Mouse (Mus musculus) hindbrain, embryonic 16.5 days (tissue): ENCODE measurements at regions not wholly inside any gene's neighbourhood (a gene's known extent, or its start where the extent isn't known, plus 50 kb on each side); places are given as distances from the start of the nearest gene placed in this dataset.

Experiments used
- ATAC-seq: fragments of 200-750 bp; cut with Nextera tagmentation; 2 replicates; pipeline ENCODE4 v1.8.0; 2017; ENCODE audit warnings: moderate TSS enrichment, moderate library complexity
- H3K27ac ChIP-seq: fragments of 300-500 bp; sonication (generic); 2 replicates; pipeline ENCODE4 v1.5.1; 2014; ENCODE audit warnings: low read depth, mild to moderate bottlenecking, control low read depth, low read length, moderate library complexity
- H3K27me3 ChIP-seq: fragments of 300-500 bp; sonication (generic); replicated peaks from 2 replicates; pipeline ENCODE4 v1.6.1; 2014; ENCODE audit warnings: low read length; ENCODE audit not compliant: control insufficient read depth, insufficient read depth
- H3K36me3 ChIP-seq: fragments of 300-500 bp; sonication (generic); 2 replicates; pipeline ENCODE4 v1.6.1; 2014; ENCODE audit warnings: mild to moderate bottlenecking, low read length, moderate library complexity, mixed read lengths; ENCODE audit not compliant: control insufficient read depth, insufficient read depth
- H3K4me1 ChIP-seq: fragments of 300-500 bp; sonication (generic); 2 replicates; pipeline ENCODE4 v1.6.1; 2014; ENCODE audit warnings: low read depth, low read length; ENCODE audit not compliant: control insufficient read depth, insufficient read depth
- H3K4me2 ChIP-seq: fragments of 300-500 bp; sonication (generic); 2 replicates; pipeline ENCODE4 v1.6.1; 2014; ENCODE audit warnings: mild to moderate bottlenecking, low read length, control low read depth, moderate library complexity
- H3K4me3 ChIP-seq: fragments of 300-500 bp; sonication (generic); 2 replicates; pipeline ENCODE4 v1.5.1; 2014; ENCODE audit warnings: mild to moderate bottlenecking, low read length, control low read depth, moderate library complexity
- H3K9ac ChIP-seq: fragments of 300-500 bp; sonication (generic); 2 replicates; pipeline ENCODE4 v1.6.1; 2014; ENCODE audit warnings: low read depth, mild to moderate bottlenecking, control low read depth, low read length, moderate library complexity
- H3K9me3 ChIP-seq: fragments of 300-500 bp; sonication (generic); 2 replicates; pipeline ENCODE4 v1.6.1; 2014; ENCODE audit warnings: mild to moderate bottlenecking, low read length, moderate library complexity; ENCODE audit not compliant: control insufficient read depth
- WGBS: fragments of 180-500 bp; shearing (Covaris S2); extraction: QIAGEN DNeasy Blood & Tissue Kit; methylation state at CpG from one replicate; pipeline ENCODE4 v1.1.7; 2014; 5-methylcytosine and 5-hydroxymethylcytosine counted together

DNA sequence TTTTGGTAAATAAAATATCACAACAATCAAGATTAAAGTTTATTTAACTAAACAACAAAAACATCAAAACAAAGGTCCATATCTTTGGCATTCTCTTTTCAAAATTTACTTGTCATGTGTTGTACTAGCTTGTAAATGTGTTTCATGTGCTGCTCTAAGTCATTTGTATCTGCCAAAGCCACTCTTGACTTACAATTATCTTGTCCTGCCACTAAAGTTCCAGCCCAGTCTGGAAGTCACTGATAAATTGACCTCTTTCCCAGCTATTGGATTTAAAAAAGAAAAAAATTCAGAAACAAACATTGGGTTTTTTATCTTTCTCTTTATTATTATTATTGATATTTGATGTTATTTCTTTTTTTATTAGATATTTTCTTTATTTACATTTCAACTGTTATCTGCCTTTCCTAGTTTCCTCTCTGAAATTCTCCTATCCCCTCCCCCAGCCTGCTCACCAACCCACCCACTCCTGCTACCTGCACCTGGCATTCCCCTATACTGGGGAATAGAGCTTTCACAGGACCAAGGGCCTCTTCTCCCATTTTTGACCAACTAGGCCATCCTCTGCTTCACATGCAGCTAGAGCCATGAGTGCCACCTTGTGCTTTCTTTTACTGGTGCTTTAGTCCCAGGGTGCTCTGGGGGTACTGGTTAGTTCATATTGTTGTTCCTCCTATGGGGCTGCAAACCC, 1704.9 kb upstream of the Nudt12 start:
- no peak overlapping the region for H3K9ac ChIP-seq
- H3K4me2 ChIP-seq, result no peak overlapping the region
- H3K9me3 ChIP-seq, result no peaks in the 10 kb centered on the region
- ATAC-seq, result no peak
- no peaks in the 10 kb centered on the region for H3K36me3 ChIP-seq
- no peaks in the 10 kb centered on the region for H3K27me3 ChIP-seq
- no peak overlapping the region for H3K27ac ChIP-seq
- no peaks in the 10 kb centered on the region for H3K4me1 ChIP-seq
- H3K4me3 ChIP-seq, result no peak overlapping the region

DNA sequence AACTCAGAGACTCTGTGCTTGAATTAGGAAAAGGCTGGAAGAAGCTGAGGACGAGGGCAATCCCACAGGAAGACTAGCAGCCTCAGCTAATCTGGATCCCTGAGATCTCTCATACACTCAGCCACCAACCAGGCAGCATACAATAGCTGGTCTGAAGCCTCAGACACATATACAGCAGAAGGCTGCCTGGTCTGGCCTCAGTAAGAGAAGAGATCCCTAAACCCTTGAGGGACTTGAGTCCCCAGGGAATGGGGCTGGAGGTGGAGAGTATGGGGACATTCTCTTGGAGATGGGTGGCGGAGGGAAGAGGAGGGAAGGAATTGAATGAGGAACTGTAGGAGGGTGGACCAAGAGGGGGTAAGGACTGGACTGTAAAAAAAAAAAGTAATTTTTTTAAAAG, 1704.3 kb upstream of the Nudt12 start:
- Histone ChIP-seq H3K4me2 (no peak overlapping the region), H3K27me3 (no peaks in the 10 kb centered on the region), H3K4me1 (no peaks in the 10 kb centered on the region), H3K36me3 (no peaks in the 10 kb centered on the region), H3K9me3 (no peaks in the 10 kb centered on the region), H3K4me3 (no peak overlapping the region), H3K27ac (no peak overlapping the region), H3K9ac (no peak overlapping the region)
- ATAC-seq, result no peak
- 89% methylated on average over 2 of the region's 2 CpGs for WGBS
